Mouse (Mus musculus) sigmoid colon, adult 10 weeks (tissue): ENCODE data around the gene 2610528A11Rik. TPM values are rescaled to one million over a fixed set of nuclear protein-coding genes. Genes with fewer than 3 reads are reported as not detected.

Experiments
- polyA plus RNA-seq: library from polyadenylated mRNA; stranded (reverse); fragments of 350-450 nt; fragmentation: Illumina TruSeq; extraction: RNeasy Lipid Tissue Mini Kit (QIAGEN cat#74804); gene quantifications from one replicate; pipeline ENCODE4 v1.2.3, GENCODE M21; 2014; ENCODE audit warnings: low read depth, low replicate concordance

The 2610528A11Rik gene
- 174 TPM for polyA plus RNA-seq

DNA sequence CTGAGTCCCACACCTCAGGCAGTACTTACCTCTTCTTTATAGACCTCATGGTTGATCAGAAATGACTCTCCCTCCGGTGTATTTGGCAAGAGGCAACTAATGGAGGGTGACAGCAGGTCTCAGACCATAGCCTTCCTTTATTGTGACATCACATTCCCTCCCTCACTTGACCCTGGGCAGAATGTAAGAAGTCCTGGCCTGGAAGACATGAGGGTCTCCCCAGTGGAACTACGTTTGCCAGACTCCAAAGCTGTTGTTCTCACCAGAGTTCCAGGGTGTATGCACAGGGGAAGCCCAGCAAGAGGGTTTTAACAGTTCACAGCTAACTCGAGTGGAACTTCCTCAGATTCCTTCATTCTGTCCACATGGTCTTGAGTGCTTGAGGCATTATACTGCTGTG is at the start of gene 2610528A11Rik:
Gene 2610528A11Rik, minus strand, starts transcription at position 101 of the 400 bp plus-strand sequence.

DNA sequence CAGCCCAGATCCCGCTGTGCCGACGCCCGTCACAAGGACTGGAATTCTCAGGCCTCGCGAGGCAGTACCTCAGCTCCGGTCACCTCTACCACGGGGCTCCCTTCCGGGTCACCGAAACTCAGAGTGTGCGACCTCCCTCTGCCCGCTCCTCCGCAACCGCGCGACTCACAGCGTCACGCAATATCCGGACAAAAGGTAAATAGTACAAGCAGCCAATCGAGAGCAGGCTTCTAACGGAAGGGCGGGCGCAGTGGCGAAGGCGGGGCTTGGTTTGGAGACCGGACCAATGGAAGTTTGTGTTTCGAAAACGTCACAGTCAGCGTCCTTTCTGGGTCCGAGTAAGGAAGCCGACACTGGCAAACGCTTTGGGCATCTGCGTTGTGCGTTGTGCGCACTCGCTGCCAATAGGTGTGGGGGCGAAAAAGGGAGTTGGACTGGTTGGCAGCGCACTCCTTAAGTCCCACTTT is 21.3 kb upstream of the 2610528A11Rik start, which contains the start of gene Ghitm:
Gene Ghitm, minus strand, starts transcription at position 146 of the 467 bp plus-strand sequence.

DNA sequence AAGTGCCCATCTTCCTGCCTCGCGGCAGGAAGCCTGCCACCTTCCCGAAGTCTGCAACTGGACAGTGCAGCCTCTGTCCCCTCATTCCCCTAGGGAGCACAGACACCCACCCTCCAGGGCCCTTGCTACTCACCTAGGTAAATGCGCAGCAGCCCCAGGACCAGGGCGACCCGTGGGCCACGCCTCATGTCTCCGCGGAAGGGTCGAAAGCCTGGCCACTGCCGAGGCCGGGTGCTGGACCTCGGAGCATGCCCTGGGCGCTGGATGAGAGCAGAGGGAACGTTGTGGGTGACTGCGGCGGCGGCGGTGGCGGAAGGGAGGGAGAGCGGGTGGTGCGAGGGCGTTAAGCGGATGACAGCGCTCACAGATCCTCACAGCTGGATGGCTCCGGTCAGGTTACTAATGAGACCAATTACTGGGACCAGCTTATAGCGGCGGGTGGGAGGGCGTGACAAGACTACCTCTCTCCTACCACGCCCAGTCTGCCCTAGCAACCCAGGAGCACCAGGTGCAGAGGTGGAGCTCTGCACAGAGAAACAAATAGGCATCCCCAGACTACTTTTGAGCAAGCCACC is 15.8 kb downstream of the 2610528A11Rik start, which contains the start of gene Cdhr1:
Gene Cdhr1, minus strand, starts transcription at position 392 of the 575 bp plus-strand sequence.

DNA sequence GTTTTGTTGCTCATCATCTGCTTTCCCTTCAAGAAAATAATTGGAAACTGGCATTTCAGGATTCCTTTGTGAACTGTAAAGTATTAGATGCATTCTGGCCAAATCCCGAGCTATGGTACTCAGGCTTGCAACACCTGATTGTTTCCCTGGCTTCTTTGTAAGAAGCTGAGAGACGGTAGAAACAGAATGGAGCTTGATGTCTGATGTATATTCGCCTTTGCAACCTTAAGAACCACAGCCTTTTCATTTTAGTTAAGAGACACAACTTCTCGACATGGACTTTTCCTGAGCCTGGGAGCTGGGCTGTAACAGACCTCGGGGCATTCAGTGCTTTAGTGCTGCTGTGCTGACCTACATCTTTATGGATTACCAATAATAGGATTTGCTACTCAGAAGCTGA is 46.2 kb downstream of the 2610528A11Rik start, which contains the start of gene Lrit2:
Gene Lrit2, plus strand, starts transcription at position 301 of the 400 bp plus-strand sequence.

Other genes with a start within 250 kb of the 2610528A11Rik start
- 57.8 TPM for gene Ccser2, start 145.2 kb downstream of the 2610528A11Rik start, polyA plus RNA-seq
- not detected for gene Rgr, start 65.1 kb downstream of the 2610528A11Rik start, polyA plus RNA-seq
- gene Lrit1, start 59.2 kb downstream of the 2610528A11Rik start, polyA plus RNA-seq: not detected
- not detected for gene Lrit2, start 46.1 kb downstream of the 2610528A11Rik start, polyA plus RNA-seq
- 5.2 TPM for gene Cdhr1, start 15.7 kb downstream of the 2610528A11Rik start, polyA plus RNA-seq
- 504 TPM for gene Ghitm, start 21.2 kb upstream of the 2610528A11Rik start, polyA plus RNA-seq